Mouse (Mus musculus): ENCODE measurements around the gene Mdfi. TPM values are rescaled to one million over a fixed set of nuclear protein-coding genes. Genes with fewer than 3 reads are reported as not detected.

Gene Mdfi
- polyA plus RNA-seq, 1 experiment from 2014 or later, result 18.1 TPM

DNA sequence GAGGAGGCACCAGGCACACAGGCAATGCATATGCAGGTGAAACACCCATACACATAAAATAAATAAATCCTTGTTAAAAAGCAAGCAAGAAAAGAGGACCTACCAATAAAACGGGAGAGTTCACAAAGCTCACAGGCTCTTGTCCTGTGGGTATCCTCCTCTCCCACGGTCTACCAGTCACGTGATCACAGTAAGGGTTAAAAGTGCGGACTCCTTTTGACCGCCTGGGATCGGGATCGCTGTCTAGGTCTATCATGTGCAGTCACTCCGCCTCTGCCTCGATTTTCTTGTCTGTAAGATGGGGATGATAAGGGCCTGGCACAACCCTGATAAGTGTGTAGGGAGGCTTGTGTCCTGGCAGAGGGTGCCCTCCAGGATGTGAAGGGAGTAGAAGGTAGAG lies 37.1 kb downstream of the Mdfi start:
- peaks cover 15% of the 10 kb centered on the region for H3K4me1 ChIP-seq (replicated peaks; ENCODE audit: control insufficient read depth, insufficient read depth, low read length)
- no peak overlapping the region for H3K4me3 ChIP-seq (ENCODE audit: low read length)
- H3K9ac ChIP-seq (ENCODE audit: low read length), result no peak overlapping the region
- no peak for ATAC-seq (ENCODE audit: low read depth)
- no peaks in the 10 kb centered on the region for H3K36me3 ChIP-seq (ENCODE audit: control insufficient read depth, insufficient read depth, low read length)
- H3K4me2 ChIP-seq (ENCODE audit: low read depth, low read length), result no peak overlapping the region
- H3K9me3 ChIP-seq (ENCODE audit: control insufficient read depth, low read length), result no peaks in the 10 kb centered on the region
- H3K27me3 ChIP-seq (ENCODE audit: control insufficient read depth, insufficient read depth, low read depth, low read length), result no peaks in the 10 kb centered on the region
- 67% methylated on average over 9 of the region's 9 CpGs for WGBS
- H3K27ac ChIP-seq (ENCODE audit: low read length), result no peak overlapping the region

DNA sequence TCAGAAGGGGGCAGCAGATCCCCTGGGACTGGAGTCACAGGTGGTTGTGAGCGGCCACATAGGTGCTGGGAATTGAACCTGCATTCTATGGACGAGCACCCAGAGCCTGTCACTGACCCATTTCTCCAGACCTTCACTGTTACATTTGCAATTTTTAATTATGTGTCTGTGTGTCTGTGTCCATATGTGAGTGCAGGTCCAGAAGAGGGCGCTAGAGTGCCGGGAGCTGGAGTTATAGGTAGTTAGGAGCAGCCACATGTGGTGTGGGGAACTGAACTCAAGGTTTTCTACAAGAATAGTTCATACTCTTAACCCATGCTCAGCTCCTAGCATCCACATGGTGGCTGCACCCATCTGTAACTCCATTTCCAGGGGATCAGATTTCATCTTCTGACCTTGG lies 37.5 kb downstream of the Mdfi start:
- Histone ChIP-seq H3K27ac (ENCODE audit: low read length) (no peak overlapping the region), H3K4me3 (ENCODE audit: low read length) (no peak overlapping the region), H3K4me2 (ENCODE audit: low read depth, low read length) (no peak overlapping the region), H3K9me3 (ENCODE audit: control insufficient read depth, low read length) (no peaks in the 10 kb centered on the region), H3K4me1 (replicated peaks; ENCODE audit: control insufficient read depth, insufficient read depth, low read length) (peaks cover 15% of the 10 kb centered on the region), H3K27me3 (ENCODE audit: control insufficient read depth, insufficient read depth, low read depth, low read length) (no peaks in the 10 kb centered on the region), H3K9ac (ENCODE audit: low read length) (no peak overlapping the region), H3K36me3 (ENCODE audit: control insufficient read depth, insufficient read depth, low read length) (no peaks in the 10 kb centered on the region)
- WGBS, result 70% methylated on average over 4 of the region's 4 CpGs
- ATAC-seq (ENCODE audit: low read depth), result no peak

DNA sequence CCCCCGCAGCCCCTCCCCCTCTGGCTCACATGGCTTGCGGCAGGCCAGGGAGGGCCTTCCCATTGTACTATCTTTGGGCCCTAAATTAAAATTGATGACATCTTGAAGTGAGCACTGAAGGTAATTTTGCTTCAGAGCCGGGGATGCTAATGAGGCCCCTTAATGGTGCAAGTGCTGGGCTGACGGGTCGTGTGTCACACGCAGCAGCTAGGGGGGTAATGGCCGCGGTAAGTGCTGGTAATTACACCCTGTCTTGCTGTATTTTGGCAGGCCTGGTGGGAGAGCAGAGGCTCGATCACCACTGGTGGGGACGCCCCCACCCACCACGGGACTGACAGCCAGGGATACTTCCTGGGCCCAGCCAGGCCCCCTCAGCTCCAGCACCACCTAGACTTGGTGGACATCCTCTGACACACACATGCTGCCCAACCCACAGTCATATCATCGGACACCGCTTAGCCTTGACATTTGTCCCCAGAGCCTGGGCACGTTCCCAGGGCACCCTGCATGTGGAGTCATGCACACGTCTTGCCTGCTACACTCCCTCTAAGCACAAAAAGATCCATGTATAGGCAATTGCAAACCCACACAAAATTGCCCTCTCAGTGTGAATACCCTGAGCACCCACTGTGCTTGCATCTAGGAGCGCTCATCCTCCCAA lies 38.2 kb downstream of the Mdfi start:
- Histone ChIP-seq H3K36me3 (ENCODE audit: control insufficient read depth, insufficient read depth, low read length) (no peaks in the 10 kb centered on the region), H3K4me3 (ENCODE audit: low read length) (no peak overlapping the region), H3K9me3 (ENCODE audit: control insufficient read depth, low read length) (no peaks in the 10 kb centered on the region), H3K4me2 (ENCODE audit: low read depth, low read length) (no peak overlapping the region), H3K9ac (ENCODE audit: low read length) (no peak overlapping the region), H3K27me3 (ENCODE audit: control insufficient read depth, insufficient read depth, low read depth, low read length) (no peaks in the 10 kb centered on the region), H3K27ac (ENCODE audit: low read length) (no peak overlapping the region), H3K4me1 (replicated peaks; ENCODE audit: control insufficient read depth, insufficient read depth, low read length) (peaks cover 17% of the 10 kb centered on the region)
- WGBS, result 65% methylated on average over 16 of the region's 16 CpGs
- no peak for ATAC-seq (ENCODE audit: low read depth)

GRCm38 (mm10) chr17:47795446-47795845 lies 39.0 kb downstream of the Mdfi start:
- ATAC-seq (ENCODE audit: low read depth), result no peak
- Histone ChIP-seq H3K4me3 (ENCODE audit: low read length) (no peak overlapping the region), H3K4me2 (ENCODE audit: low read depth, low read length) (no peak overlapping the region), H3K36me3 (ENCODE audit: control insufficient read depth, insufficient read depth, low read length) (no peaks in the 10 kb centered on the region), H3K9ac (ENCODE audit: low read length) (no peak overlapping the region), H3K4me1 (replicated peaks; ENCODE audit: control insufficient read depth, insufficient read depth, low read length) (peaks cover 17% of the 10 kb centered on the region), H3K9me3 (ENCODE audit: control insufficient read depth, low read length) (no peaks in the 10 kb centered on the region), H3K27me3 (ENCODE audit: control insufficient read depth, insufficient read depth, low read depth, low read length) (no peaks in the 10 kb centered on the region), H3K27ac (ENCODE audit: low read length) (no peak overlapping the region)
- 38% methylated on average over 3 of the region's 3 CpGs for WGBS

GRCm38 (mm10) chr17:47793377-47793776 lies 41.1 kb downstream of the Mdfi start:
- peaks cover 17% of the 10 kb centered on the region for H3K4me1 ChIP-seq (replicated peaks; ENCODE audit: control insufficient read depth, insufficient read depth, low read length)

GRCm38 (mm10) chr17:47792098-47792863 lies 42.2 kb downstream of the Mdfi start:
- Histone ChIP-seq H3K9ac (ENCODE audit: low read length) (peak overlapping the region; percentile 39; the same call in 1 of the 2 replicates), H3K27ac (ENCODE audit: low read length) (no peak overlapping the region), H3K4me2 (ENCODE audit: low read depth, low read length) (no peak overlapping the region), H3K4me3 (ENCODE audit: low read length) (no peak overlapping the region), H3K27me3 (ENCODE audit: control insufficient read depth, insufficient read depth, low read depth, low read length) (no peaks in the 10 kb centered on the region), H3K36me3 (ENCODE audit: control insufficient read depth, insufficient read depth, low read length) (no peaks in the 10 kb centered on the region), H3K9me3 (ENCODE audit: control insufficient read depth, low read length) (no peaks in the 10 kb centered on the region), H3K4me1 (replicated peaks; ENCODE audit: control insufficient read depth, insufficient read depth, low read length) (peaks cover 20% of the 10 kb centered on the region)
- peak; percentile 78 for ATAC-seq (ENCODE audit: low read depth)
- 16% methylated on average over 15 of the region's 15 CpGs for WGBS

More at GRCm38 (mm10) chr17:47793377-47793776, 41.1 kb downstream of the Mdfi start:
- no peak overlapping the region for H3K27ac ChIP-seq (ENCODE audit: low read length)
- H3K9me3 ChIP-seq (ENCODE audit: control insufficient read depth, low read length), result no peaks in the 10 kb centered on the region
- WGBS, result 8% methylated on average over 9 of the region's 9 CpGs
- peak; percentile 81 for ATAC-seq (ENCODE audit: low read depth)
- no peak overlapping the region for H3K4me3 ChIP-seq (ENCODE audit: low read length)
- no peaks in the 10 kb centered on the region for H3K36me3 ChIP-seq (ENCODE audit: control insufficient read depth, insufficient read depth, low read length)
- no peak overlapping the region for H3K4me2 ChIP-seq (ENCODE audit: low read depth, low read length)
- no peak overlapping the region for H3K9ac ChIP-seq (ENCODE audit: low read length)
- no peaks in the 10 kb centered on the region for H3K27me3 ChIP-seq (ENCODE audit: control insufficient read depth, insufficient read depth, low read depth, low read length)

- H3K4me2 ChIP-seq (ENCODE audit: low read depth, low read length), result no peak overlapping the region
- no peak overlapping the region for H3K27ac ChIP-seq (ENCODE audit: low read length)
- no peak overlapping the region for H3K9ac ChIP-seq (ENCODE audit: low read length)
- H3K27me3 ChIP-seq (ENCODE audit: control insufficient read depth, insufficient read depth, low read depth, low read length), result no peaks in the 10 kb centered on the region
- no peak for ATAC-seq (ENCODE audit: low read depth)
- peaks cover 20% of the 10 kb centered on the region for H3K4me1 ChIP-seq (replicated peaks; ENCODE audit: control insufficient read depth, insufficient read depth, low read length)
- H3K9me3 ChIP-seq (ENCODE audit: control insufficient read depth, low read length), result no peaks in the 10 kb centered on the region
- 75% methylated on average over 6 of the region's 6 CpGs for WGBS
- no peak overlapping the region for H3K4me3 ChIP-seq (ENCODE audit: low read length)
- H3K36me3 ChIP-seq (ENCODE audit: control insufficient read depth, insufficient read depth, low read length), result no peaks in the 10 kb centered on the region
Measured at GRCm38 (mm10) chr17:47788996-47789395, 45.5 kb downstream of the Mdfi start.

DNA sequence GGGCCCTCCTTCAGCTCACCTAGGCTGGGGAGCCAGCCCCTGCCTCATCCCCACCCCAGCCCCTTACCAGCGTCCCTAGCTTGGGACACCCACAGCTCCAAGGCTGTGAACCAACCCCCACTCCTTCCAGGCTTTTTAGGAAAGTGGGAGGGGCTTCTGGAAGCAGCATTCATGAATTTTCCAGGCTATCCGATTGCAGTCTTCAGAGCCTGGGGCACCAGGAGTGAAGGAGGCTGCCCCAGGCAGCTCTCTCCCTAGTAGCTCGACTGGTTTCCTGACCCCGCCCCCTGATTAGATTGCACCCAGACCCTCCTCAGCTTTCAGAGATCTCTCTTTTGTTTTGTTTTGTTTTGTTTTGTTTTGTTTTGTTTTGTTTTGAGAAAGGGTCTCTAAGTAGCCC lies 46.2 kb downstream of the Mdfi start:
- H3K9ac ChIP-seq (ENCODE audit: low read length), result no peak overlapping the region
- H3K27me3 ChIP-seq (ENCODE audit: control insufficient read depth, insufficient read depth, low read depth, low read length), result no peaks in the 10 kb centered on the region
- WGBS, result 10% methylated on average over 4 of the region's 4 CpGs
- no peaks in the 10 kb centered on the region for H3K36me3 ChIP-seq (ENCODE audit: control insufficient read depth, insufficient read depth, low read length)
- no peaks in the 10 kb centered on the region for H3K9me3 ChIP-seq (ENCODE audit: control insufficient read depth, low read length)
- no peak overlapping the region for H3K27ac ChIP-seq (ENCODE audit: low read length)
- no peak overlapping the region for H3K4me3 ChIP-seq (ENCODE audit: low read length)
- no peak overlapping the region for H3K4me2 ChIP-seq (ENCODE audit: low read depth, low read length)
- no peak for ATAC-seq (ENCODE audit: low read depth)
- peaks cover 17% of the 10 kb centered on the region for H3K4me1 ChIP-seq (replicated peaks; ENCODE audit: control insufficient read depth, insufficient read depth, low read length)

DNA sequence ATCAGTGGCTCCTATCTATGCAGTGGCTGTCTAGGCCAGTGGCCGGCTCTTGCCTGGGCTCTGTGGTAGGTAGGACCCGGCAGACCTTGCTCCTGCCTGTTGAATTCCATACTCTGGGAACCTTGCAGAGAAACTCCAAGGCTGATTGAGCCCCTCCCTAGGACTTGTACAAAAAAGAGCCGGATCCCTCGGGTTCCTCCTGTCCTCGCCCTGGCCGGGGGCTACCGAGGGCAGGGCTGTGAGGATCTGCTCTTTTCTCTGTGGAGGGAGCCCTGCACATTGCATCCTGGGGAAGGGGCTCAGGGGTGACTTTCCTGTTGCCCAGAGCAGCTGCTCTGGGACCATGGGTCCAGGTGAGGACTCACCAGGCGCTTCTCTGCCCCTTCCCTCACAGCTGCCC lies 46.9 kb downstream of the Mdfi start:
- H3K4me3 ChIP-seq (ENCODE audit: low read length), result no peak overlapping the region
- no peak for ATAC-seq (ENCODE audit: low read depth)
- H3K27me3 ChIP-seq (ENCODE audit: control insufficient read depth, insufficient read depth, low read depth, low read length), result no peaks in the 10 kb centered on the region
- H3K4me1 ChIP-seq (replicated peaks; ENCODE audit: control insufficient read depth, insufficient read depth, low read length), result peaks cover 12% of the 10 kb centered on the region
- 50% methylated on average over 8 of the region's 8 CpGs for WGBS
- H3K4me2 ChIP-seq (ENCODE audit: low read depth, low read length), result no peak overlapping the region
- no peak overlapping the region for H3K27ac ChIP-seq (ENCODE audit: low read length)
- H3K36me3 ChIP-seq (ENCODE audit: control insufficient read depth, insufficient read depth, low read length), result no peaks in the 10 kb centered on the region
- no peaks in the 10 kb centered on the region for H3K9me3 ChIP-seq (ENCODE audit: control insufficient read depth, low read length)
- H3K9ac ChIP-seq (ENCODE audit: low read length), result no peak overlapping the region

Measured in lung, embryonic 16.5 days (tissue).